Mouse (Mus musculus) forebrain, embryonic 16.5 days (tissue): Measurements from ENCODE around the gene Chst2. TPM values are rescaled to one million over a fixed set of nuclear protein-coding genes. Genes with fewer than 3 reads are reported as not detected.

ENCODE experiments used
- ATAC-seq: fragments of 200-750 bp; cut with Nextera tagmentation; 2 replicates; pipeline ENCODE4 v1.8.0; 2017; ENCODE audit warnings: mild to moderate bottlenecking, moderate library complexity
- H3K27ac ChIP-seq: fragments of 300-500 bp; sonication (generic); 2 replicates; pipeline ENCODE4 v1.5.1; 2014; ENCODE audit warnings: low read length, control low read depth
- H3K27me3 ChIP-seq: fragments of 300-500 bp; sonication (generic); replicated peaks from 2 replicates; pipeline ENCODE4 v1.6.1; 2014; ENCODE audit warnings: low read length; ENCODE audit not compliant: control insufficient read depth, insufficient read depth
- H3K36me3 ChIP-seq: fragments of 300-500 bp; sonication (generic); 2 replicates; pipeline ENCODE4 v1.6.1; 2014; ENCODE audit not compliant: control insufficient read depth, insufficient read depth
- H3K4me1 ChIP-seq: fragments of 300-500 bp; sonication (generic); replicated peaks from 2 replicates; pipeline ENCODE4 v1.6.1; 2014; ENCODE audit warnings: low read length; ENCODE audit not compliant: control insufficient read depth, insufficient read depth
- H3K4me2 ChIP-seq: fragments of 300-500 bp; sonication (generic); 2 replicates; pipeline ENCODE4 v1.6.1; 2014; ENCODE audit warnings: mild to moderate bottlenecking, low read length, control low read depth
- H3K4me3 ChIP-seq: fragments of 300-500 bp; sonication (generic); replicated peaks from 2 replicates; pipeline ENCODE4 v1.5.1; 2014; ENCODE audit warnings: mild to moderate bottlenecking, low read length, control low read depth
- H3K9ac ChIP-seq: fragments of 300-500 bp; sonication (generic); replicated peaks from 2 replicates; pipeline ENCODE4 v1.6.1; 2014; ENCODE audit warnings: low read depth, low read length, control low read depth
- H3K9me3 ChIP-seq: fragments of 300-500 bp; sonication (generic); 2 replicates; pipeline ENCODE4 v1.6.1; 2016; ENCODE audit warnings: low read length; ENCODE audit not compliant: control insufficient read depth
- WGBS: fragments of 180-500 bp; shearing (Covaris S2); extraction: QIAGEN DNeasy Blood & Tissue Kit; methylation state at CpG from one replicate; pipeline ENCODE4 v1.1.7; 2014; 5-methylcytosine and 5-hydroxymethylcytosine counted together
- polyA plus RNA-seq: library from polyadenylated mRNA; unstranded; fragments of >200 nt; fragmentation: Nextera tagmentation; extraction: Ambion mirVana; gene quantifications from 2 replicates; pipeline ENCODE4 v1.2.1, GENCODE M21; 2015

Gene Chst2
- polyA plus RNA-seq, 1 experiment from 2014 or later, result 13.6 TPM

GRCm38 (mm10) chr9:95412047-95412446, 5.5 kb upstream of the Chst2 start:
- H3K4me3 ChIP-seq, result no peak overlapping the region
- no peaks in the 10 kb centered on the region for H3K36me3 ChIP-seq
- ATAC-seq, result no peak
- H3K4me1 ChIP-seq, result peaks cover 8% of the 10 kb centered on the region
- no peak overlapping the region for H3K9ac ChIP-seq
- no peaks in the 10 kb centered on the region for H3K27me3 ChIP-seq
- no peaks in the 10 kb centered on the region for H3K9me3 ChIP-seq
- H3K4me2 ChIP-seq, result no peak overlapping the region
- H3K27ac ChIP-seq, result no peak overlapping the region
- 92% methylated on average over 4 of the region's 4 CpGs for WGBS

GRCm38 (mm10) chr9:95407586-95408220, 1.2 kb upstream of the Chst2 start:
- no peaks in the 10 kb centered on the region for H3K27me3 ChIP-seq
- WGBS, result 2% methylated on average over 24 of the region's 24 CpGs
- peak overlapping the region; percentile 87 for H3K9ac ChIP-seq
- H3K36me3 ChIP-seq, result no peaks in the 10 kb centered on the region
- H3K4me3 ChIP-seq, result peak overlapping the region; percentile 88
- peak overlapping the region; percentile 89 for H3K27ac ChIP-seq
- no peak for ATAC-seq
- H3K4me1 ChIP-seq, result peaks cover 21% of the 10 kb centered on the region
- peak overlapping the region; percentile 91 for H3K4me2 ChIP-seq
- H3K9me3 ChIP-seq, result no peaks in the 10 kb centered on the region

GRCm38 (mm10) chr9:95405946-95406570, 464 bp downstream of the Chst2 start:
- peak overlapping the region; percentile 89 for H3K27ac ChIP-seq
- WGBS, result under 1% methylated on average over 64 of the region's 72 CpGs
- no peaks in the 10 kb centered on the region for H3K27me3 ChIP-seq

GRCm38 (mm10) chr9:95405511-95405945, 994 bp downstream of the Chst2 start:
- peak overlapping the region; percentile 91 for H3K4me2 ChIP-seq
- H3K27me3 ChIP-seq, result no peaks in the 10 kb centered on the region
- H3K27ac ChIP-seq, result peak overlapping the region; percentile 89
- peak overlapping the region; percentile 87 for H3K9ac ChIP-seq
- peak overlapping the region; percentile 88 for H3K4me3 ChIP-seq
- no peaks in the 10 kb centered on the region for H3K36me3 ChIP-seq
- peak; percentile 38 for ATAC-seq
- H3K9me3 ChIP-seq, result no peaks in the 10 kb centered on the region
- WGBS, result 1% methylated on average over 27 of the region's 30 CpGs
- H3K4me1 ChIP-seq, result peaks cover 24% of the 10 kb centered on the region

More at GRCm38 (mm10) chr9:95405946-95406570, 464 bp downstream of the Chst2 start:
- H3K9ac ChIP-seq, result peak overlapping the region; percentile 87
- peaks cover 24% of the 10 kb centered on the region for H3K4me1 ChIP-seq
- peak overlapping the region; percentile 88 for H3K4me3 ChIP-seq
- no peaks in the 10 kb centered on the region for H3K9me3 ChIP-seq
- no peaks in the 10 kb centered on the region for H3K36me3 ChIP-seq
- peak; percentile 26 for ATAC-seq
- H3K4me2 ChIP-seq, result peak overlapping the region; percentile 91

- Histone ChIP-seq H3K9me3 (no peaks in the 10 kb centered on the region), H3K27me3 (no peaks in the 10 kb centered on the region), H3K4me2 (peak overlapping the region; percentile 91), H3K4me1 (peaks cover 24% of the 10 kb centered on the region), H3K4me3 (peak overlapping the region; percentile 88), H3K36me3 (no peaks in the 10 kb centered on the region), H3K27ac (no peak overlapping the region), H3K9ac (peak overlapping the region; percentile 87)
- 73% methylated on average over 38 of the region's 38 CpGs for WGBS
- no peak for ATAC-seq
Observed at GRCm38 (mm10) chr9:95404811-95405465, 1.6 kb downstream of the Chst2 start.

- ATAC-seq, result no peak
- H3K4me3 ChIP-seq, result no peak overlapping the region
- H3K27me3 ChIP-seq, result no peaks in the 10 kb centered on the region
- H3K27ac ChIP-seq, result no peak overlapping the region
- H3K9me3 ChIP-seq, result no peaks in the 10 kb centered on the region
- H3K9ac ChIP-seq, result no peak overlapping the region
- peaks cover 17% of the 10 kb centered on the region for H3K4me1 ChIP-seq
- no peaks in the 10 kb centered on the region for H3K36me3 ChIP-seq
- H3K4me2 ChIP-seq, result no peak overlapping the region
- WGBS, result 23% methylated on average over 5 of the region's 5 CpGs
Observed at GRCm38 (mm10) chr9:95401686-95402085, 4.8 kb downstream of the Chst2 start.

GRCm38 (mm10) chr9:95392011-95392410, 14.5 kb downstream of the Chst2 start:
- Histone ChIP-seq H3K9me3 (no peaks in the 10 kb centered on the region), H3K27ac (no peak overlapping the region), H3K27me3 (no peaks in the 10 kb centered on the region), H3K36me3 (no peaks in the 10 kb centered on the region), H3K4me1 (0 out of 2 replicates have a peak, but pooled peaks cover 2% of the 10 kb centered on the region), H3K4me3 (no peak overlapping the region), H3K4me2 (no peak overlapping the region), H3K9ac (no peak overlapping the region)
- 38% methylated on average over 1 of the region's 1 CpGs for WGBS
- no peak for ATAC-seq

- H3K4me1 ChIP-seq, result 0 out of 2 replicates have a peak, but pooled peaks cover 2% of the 10 kb centered on the region
- H3K9ac ChIP-seq, result no peak overlapping the region
- no peaks in the 10 kb centered on the region for H3K36me3 ChIP-seq
- ATAC-seq, result no peak
- H3K27me3 ChIP-seq, result no peaks in the 10 kb centered on the region
- H3K27ac ChIP-seq, result no peak overlapping the region
- H3K9me3 ChIP-seq, result no peaks in the 10 kb centered on the region
- WGBS, result 91% methylated on average over 3 of the region's 3 CpGs
- no peak overlapping the region for H3K4me2 ChIP-seq
- no peak overlapping the region for H3K4me3 ChIP-seq
Observed at GRCm38 (mm10) chr9:95389956-95390355, 16.6 kb downstream of the Chst2 start.

- H3K4me2 ChIP-seq, result no peak overlapping the region
- no peak for ATAC-seq
- no peaks in the 10 kb centered on the region for H3K36me3 ChIP-seq
- WGBS, result 86% methylated on average over 8 of the region's 8 CpGs
- H3K9ac ChIP-seq, result no peak overlapping the region
- no peaks in the 10 kb centered on the region for H3K9me3 ChIP-seq
- no peak overlapping the region for H3K4me3 ChIP-seq
- 0 out of 2 replicates have a peak, but pooled peaks cover 2% of the 10 kb centered on the region for H3K4me1 ChIP-seq
- no peak overlapping the region for H3K27ac ChIP-seq
- H3K27me3 ChIP-seq, result no peaks in the 10 kb centered on the region
Observed at GRCm38 (mm10) chr9:95387881-95388380, 18.6 kb downstream of the Chst2 start.
